Mouse (Mus musculus) left cerebral cortex, adult 11 months (tissue): ENCODE measurements at regions not wholly inside any gene's neighbourhood (a gene's known extent, or its start where the extent isn't known, plus 50 kb on each side); places are given as distances from the start of the nearest gene placed in this dataset.

ENCODE experiments used
- DNase-seq: peaks from one replicate; pipeline ENCODE4 v3.0.0; 2022; ENCODE audit warnings: low spot score

- no peak for DNase-seq
These were observed 186.9 kb upstream of the Igfbp7 start for GRCm38 (mm10) chr5:77594719-77595118.

GRCm38 (mm10) chr5:77589252-77589651 is 181.4 kb upstream of the Igfbp7 start:
- no peak for DNase-seq

GRCm38 (mm10) chr5:77581702-77582101 is 173.9 kb upstream of the Igfbp7 start:
- DNase-seq: no peak

GRCm38 (mm10) chr5:77581106-77581638 is 173.3 kb upstream of the Igfbp7 start:
- DNase-seq: peak; percentile 4

GRCm38 (mm10) chr5:77579826-77580745 is 172.2 kb upstream of the Igfbp7 start:
- DNase-seq: no peak

- DNase-seq: no peak
These were observed 169.0 kb upstream of the Igfbp7 start for GRCm38 (mm10) chr5:77576881-77577280.

GRCm38 (mm10) chr5:77575780-77576179 is 167.9 kb upstream of the Igfbp7 start:
- DNase-seq: no peak

GRCm38 (mm10) chr5:77570364-77570763 is 162.5 kb upstream of the Igfbp7 start:
- no peak for DNase-seq

GRCm38 (mm10) chr5:77568121-77568520 is 160.3 kb upstream of the Igfbp7 start:
- DNase-seq: no peak

- DNase-seq: no peak
These were observed 144.7 kb upstream of the Igfbp7 start for GRCm38 (mm10) chr5:77552580-77552979.

GRCm38 (mm10) chr5:77552081-77552480 is 144.2 kb upstream of the Igfbp7 start:
- no peak for DNase-seq

GRCm38 (mm10) chr5:77546001-77546620 is 138.3 kb upstream of the Igfbp7 start:
- DNase-seq: peak; percentile 14

GRCm38 (mm10) chr5:77532261-77533015 is 124.6 kb upstream of the Igfbp7 start:
- DNase-seq: no peak

GRCm38 (mm10) chr5:77530376-77530775 is 122.5 kb upstream of the Igfbp7 start:
- no peak for DNase-seq

- DNase-seq: no peak
These were observed 109.4 kb upstream of the Igfbp7 start for GRCm38 (mm10) chr5:77517252-77517651.

- DNase-seq: no peak
These were observed 107.6 kb upstream of the Igfbp7 start for GRCm38 (mm10) chr5:77515448-77515847.

GRCm38 (mm10) chr5:77502684-77503083 is 94.8 kb upstream of the Igfbp7 start:
- DNase-seq: no peak

GRCm38 (mm10) chr5:77499949-77500460 is 92.2 kb upstream of the Igfbp7 start:
- DNase-seq: no peak

GRCm38 (mm10) chr5:77494601-77495000 is 86.8 kb upstream of the Igfbp7 start:
- DNase-seq: no peak

- no peak for DNase-seq
These were observed 81.1 kb upstream of the Igfbp7 start for GRCm38 (mm10) chr5:77488969-77489368.

GRCm38 (mm10) chr5:77487837-77488827 is 80.3 kb upstream of the Igfbp7 start:
- no peak for DNase-seq
